Mouse (Mus musculus): ENCODE data around the gene Ephb2. TPM values are rescaled to one million over a fixed set of nuclear protein-coding genes. Genes with fewer than 3 reads are reported as not detected.

The Ephb2 gene
- total and polyA plus RNA-seq, 3 experiments = 0.08 to 0.34 (median 0.33) TPM

DNA sequence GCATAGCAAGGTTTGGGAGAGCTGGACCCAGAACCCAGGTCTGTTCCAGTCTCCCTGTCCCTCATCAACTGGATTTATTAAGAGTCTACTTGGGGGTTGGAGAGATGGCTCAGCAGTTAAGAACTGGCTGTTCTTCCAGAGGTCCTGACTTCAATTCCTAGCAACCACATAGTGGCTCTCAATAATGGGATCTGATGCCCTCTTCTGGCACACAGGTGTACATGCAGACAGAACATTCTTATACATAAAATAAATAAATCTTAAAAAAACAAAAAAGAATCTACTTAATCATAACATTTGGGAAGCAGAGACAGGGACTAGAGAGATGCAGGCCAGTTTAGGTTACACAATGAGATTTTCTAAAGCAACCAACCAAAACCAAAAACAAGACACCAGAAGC lies 199.8 kb downstream of the Ephb2 start:
- TF ChIP-seq GATA2 (IDR thresholded peaks at IDR 0.05; ENCODE audit: borderline replicate concordance, low read depth, low read length) (no peak), TAL1 (conservative IDR thresholded peaks at IDR 0.05; ENCODE audit: low read depth, low read length) (no peak), GATA1 (IDR thresholded peaks at IDR 0.05; ENCODE audit: borderline replicate concordance, low read length) (no peak), POLR2AphosphoS5 (IDR thresholded peaks at IDR 0.05; ENCODE audit: insufficient replicate concordance, low read depth, low read length) (no peak), CTCF (IDR thresholded peaks at IDR 0.05; ENCODE audit: low read depth, low read length) (no peak)
- DNase-seq (ENCODE audit: low spot score) (no peak), ATAC-seq (ENCODE audit: extremely low read depth, insufficient number of reproducible peaks, low FRiP score, poor library complexity, severe bottlenecking) (no peak)
- peaks cover 17% of the 10 kb centered on the region; the same call in 1 of the 2 replicates for H3K27me3 ChIP-seq (ENCODE audit: insufficient read depth, low read length)
- no peak overlapping the region for H3K4me3 ChIP-seq (ENCODE audit: low read depth, low read length)
- H3K4me1 ChIP-seq (ENCODE audit: insufficient read depth, low read depth, low read length) = no peaks in the 10 kb centered on the region; the same call in 1 of the 2 replicates
- no peaks in the 10 kb centered on the region for H3K36me3 ChIP-seq (replicated peaks)
- peaks cover 8% of the 10 kb centered on the region for H3K9me3 ChIP-seq (replicated peaks)

DNA sequence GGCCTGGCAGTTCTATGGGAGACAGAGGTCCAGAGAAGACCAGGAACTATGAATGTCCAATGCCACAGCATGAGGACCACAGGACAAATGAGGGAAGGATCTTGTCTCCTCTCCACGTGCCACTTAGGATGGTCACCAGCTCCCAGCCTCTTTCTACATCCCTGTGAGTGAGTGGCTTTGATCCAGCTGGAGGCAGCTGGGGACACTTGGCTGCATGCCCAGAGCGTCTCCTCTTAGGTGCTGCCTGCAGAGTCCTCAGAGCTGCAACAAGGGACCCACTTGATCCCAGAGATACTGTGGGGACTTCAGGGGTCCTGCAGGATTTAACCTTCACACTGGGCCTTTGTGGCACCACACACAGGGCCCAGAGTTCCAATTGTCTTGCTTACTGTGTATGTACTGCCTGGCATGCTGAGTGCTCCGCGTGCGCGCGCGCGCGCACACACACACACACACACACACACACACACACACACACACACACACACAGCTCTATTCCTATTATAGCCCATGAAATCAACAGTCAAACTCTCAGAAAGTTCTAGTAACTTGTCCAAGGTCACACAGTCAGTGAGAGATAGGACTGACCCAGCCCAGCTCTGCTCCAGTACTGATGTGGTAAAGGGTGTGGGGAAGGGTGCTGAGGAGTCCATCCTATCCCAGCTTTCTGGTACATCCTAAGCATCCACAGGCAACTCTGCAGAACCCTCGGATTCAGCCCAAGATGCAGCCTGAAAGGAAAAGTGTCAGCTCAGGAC lies 204.4 kb downstream of the Ephb2 start:
- peaks cover 13% of the 10 kb centered on the region; the same call in 1 of the 2 replicates for H3K27me3 ChIP-seq (ENCODE audit: insufficient read depth, low read length)
- no peaks in the 10 kb centered on the region for H3K9me3 ChIP-seq (replicated peaks)
- no peaks in the 10 kb centered on the region for H3K36me3 ChIP-seq (replicated peaks)
- no peak overlapping the region for H3K4me3 ChIP-seq (ENCODE audit: low read depth, low read length)
- no peak for TF ChIP-seq GATA2 (IDR thresholded peaks at IDR 0.05; ENCODE audit: borderline replicate concordance, low read depth, low read length)
- TF ChIP-seq POLR2AphosphoS5 (IDR thresholded peaks at IDR 0.05; ENCODE audit: insufficient replicate concordance, low read depth, low read length) = no peak
- TF ChIP-seq CTCF (IDR thresholded peaks at IDR 0.05; ENCODE audit: low read depth, low read length) = no peak
- no peak for TF ChIP-seq TAL1 (conservative IDR thresholded peaks at IDR 0.05; ENCODE audit: low read depth, low read length)
- TF ChIP-seq GATA1 (IDR thresholded peaks at IDR 0.05; ENCODE audit: borderline replicate concordance, low read length) = no peak
- H3K4me1 ChIP-seq (ENCODE audit: insufficient read depth, low read depth, low read length) = no peaks in the 10 kb centered on the region; the same call in 1 of the 2 replicates
- ATAC-seq (ENCODE audit: extremely low read depth, insufficient number of reproducible peaks, low FRiP score, poor library complexity, severe bottlenecking) = no peak
- DNase-seq (ENCODE audit: low spot score) = no peak

DNA sequence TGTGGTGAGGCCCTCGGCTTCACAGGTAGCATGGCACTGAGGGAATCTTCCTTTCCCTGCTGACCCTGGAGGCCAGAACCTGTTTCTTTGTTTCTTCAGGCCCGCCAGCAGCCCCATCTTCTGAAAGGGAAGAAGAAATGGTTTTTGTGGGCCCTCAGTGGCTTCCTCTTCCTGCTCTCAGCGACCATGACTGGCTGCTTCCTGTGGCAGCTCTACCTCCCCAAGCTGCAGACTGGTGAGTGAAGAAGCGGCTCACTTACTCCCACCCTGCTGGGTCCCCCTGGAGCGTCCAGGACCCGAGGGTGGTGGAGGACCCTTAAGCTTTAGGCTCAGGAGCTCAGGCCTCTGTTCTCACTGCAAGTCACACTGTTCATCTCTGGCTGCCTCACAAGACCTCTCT lies 209.2 kb downstream of the Ephb2 start:
- DNase-seq (ENCODE audit: low spot score) (no peak), ATAC-seq (ENCODE audit: extremely low read depth, insufficient number of reproducible peaks, low FRiP score, poor library complexity, severe bottlenecking) (no peak)
- no peaks in the 10 kb centered on the region for H3K9me3 ChIP-seq (replicated peaks)
- TF ChIP-seq CTCF (IDR thresholded peaks at IDR 0.05; ENCODE audit: low read depth, low read length) (no peak), TAL1 (conservative IDR thresholded peaks at IDR 0.05; ENCODE audit: low read depth, low read length) (no peak), GATA2 (IDR thresholded peaks at IDR 0.05; ENCODE audit: borderline replicate concordance, low read depth, low read length) (no peak)
- peaks cover 10% of the 10 kb centered on the region; the same call in 1 of the 2 replicates for H3K27me3 ChIP-seq (ENCODE audit: insufficient read depth, low read length)
- no peaks in the 10 kb centered on the region for H3K36me3 ChIP-seq (replicated peaks)
- H3K4me1 ChIP-seq (ENCODE audit: insufficient read depth, low read depth, low read length) = no peaks in the 10 kb centered on the region
- H3K4me3 ChIP-seq (ENCODE audit: low read depth, low read length) = no peak overlapping the region

DNA sequence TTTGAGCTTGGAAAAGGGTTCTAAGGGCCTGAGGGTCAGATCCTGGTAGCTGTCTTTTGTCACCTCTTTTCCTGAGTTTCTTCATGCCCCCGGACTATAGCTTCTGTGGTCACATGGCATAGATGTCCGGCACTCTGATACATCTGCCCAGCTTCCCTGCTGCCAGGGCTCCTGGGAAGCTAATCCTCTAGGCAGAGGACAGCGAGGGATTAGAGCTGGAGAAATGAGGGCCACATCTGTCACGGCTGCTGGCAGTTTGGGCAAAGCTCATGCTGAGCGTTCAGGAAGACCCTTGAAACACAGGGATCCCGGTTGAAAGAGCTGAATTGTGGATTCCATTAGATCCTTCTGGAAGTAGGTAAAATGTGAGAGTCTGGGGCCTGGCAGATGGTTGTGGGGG lies 213.4 kb downstream of the Ephb2 start, which contains the start of gene Lactbl1:
TSS of gene Lactbl1 (plus strand) at position 234 of the 400 bp plus-strand sequence.
- no peak within 1 kb of the TSS for H3K4me3 ChIP-seq (ENCODE audit: low read depth, low read length)
- peaks cover 8% of the 10 kb centered on the region; the same call in 1 of the 2 replicates for H3K27me3 ChIP-seq (ENCODE audit: insufficient read depth, low read length)
- no peaks in the 10 kb centered on the region for H3K9me3 ChIP-seq (replicated peaks)
- ATAC-seq (ENCODE audit: extremely low read depth, insufficient number of reproducible peaks, low FRiP score, poor library complexity, severe bottlenecking) = no peak
- no peak for DNase-seq (ENCODE audit: low spot score)
- H3K36me3 ChIP-seq (replicated peaks) = no peaks in the 10 kb centered on the region
- peaks cover 22% of the 10 kb centered on the region; the same call in 1 of the 2 replicates for H3K4me1 ChIP-seq (ENCODE audit: insufficient read depth, low read depth, low read length)
- TF ChIP-seq POLR2AphosphoS5 (IDR thresholded peaks at IDR 0.05; ENCODE audit: insufficient replicate concordance, low read depth, low read length) = no peak
- no peak for TF ChIP-seq GATA2 (IDR thresholded peaks at IDR 0.05; ENCODE audit: borderline replicate concordance, low read depth, low read length)
- no peak for TF ChIP-seq GATA1 (IDR thresholded peaks at IDR 0.05; ENCODE audit: borderline replicate concordance, low read length)
- TF ChIP-seq CTCF (IDR thresholded peaks at IDR 0.05; ENCODE audit: low read depth, low read length) = no peak
- no peak for TF ChIP-seq TAL1 (conservative IDR thresholded peaks at IDR 0.05; ENCODE audit: low read depth, low read length)

GRCm38 (mm10) chr4:136621956-136622355 lies 213.8 kb downstream of the Ephb2 start:
- no peak for DNase-seq (ENCODE audit: low spot score)
- no peaks in the 10 kb centered on the region for H3K9me3 ChIP-seq (replicated peaks)
- H3K27me3 ChIP-seq (ENCODE audit: insufficient read depth, low read length) = peaks cover 8% of the 10 kb centered on the region
- TF ChIP-seq POLR2AphosphoS5 (IDR thresholded peaks at IDR 0.05; ENCODE audit: insufficient replicate concordance, low read depth, low read length) = no peak
- no peak for TF ChIP-seq GATA1 (IDR thresholded peaks at IDR 0.05; ENCODE audit: borderline replicate concordance, low read length)
- no peak for TF ChIP-seq GATA2 (IDR thresholded peaks at IDR 0.05; ENCODE audit: borderline replicate concordance, low read depth, low read length)
- TF ChIP-seq TAL1 (conservative IDR thresholded peaks at IDR 0.05; ENCODE audit: low read depth, low read length) = no peak
- TF ChIP-seq CTCF (IDR thresholded peaks at IDR 0.05; ENCODE audit: low read depth, low read length) = no peak
- no peak for ATAC-seq (ENCODE audit: extremely low read depth, insufficient number of reproducible peaks, low FRiP score, poor library complexity, severe bottlenecking)
- peaks cover 22% of the 10 kb centered on the region; the same call in 1 of the 2 replicates for H3K4me1 ChIP-seq (ENCODE audit: insufficient read depth, low read depth, low read length)
- H3K4me3 ChIP-seq (ENCODE audit: low read depth, low read length) = no peak overlapping the region
- no peaks in the 10 kb centered on the region for H3K36me3 ChIP-seq (replicated peaks)

DNA sequence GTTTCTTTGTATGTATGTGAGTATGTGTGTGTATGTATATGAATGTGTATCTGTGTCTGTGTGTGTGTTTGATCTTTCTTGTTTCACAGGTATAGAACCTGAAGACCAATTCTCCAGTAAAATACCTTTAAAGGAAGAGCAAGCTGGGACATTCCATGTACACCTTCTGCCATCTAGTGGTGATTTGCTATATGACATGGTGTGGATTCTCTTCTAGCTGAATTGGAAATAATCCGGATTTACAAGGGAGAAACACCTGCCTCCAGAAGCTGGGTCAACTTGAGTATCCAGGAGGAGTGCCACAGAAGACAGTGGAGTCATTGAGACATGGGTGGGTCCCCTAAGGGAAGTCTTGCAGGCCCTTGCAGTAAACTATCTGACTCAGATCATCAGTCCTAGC lies 214.5 kb downstream of the Ephb2 start:
- peaks cover 22% of the 10 kb centered on the region; the same call in 1 of the 2 replicates for H3K4me1 ChIP-seq (ENCODE audit: insufficient read depth, low read depth, low read length)
- TF ChIP-seq GATA1 (IDR thresholded peaks at IDR 0.05; ENCODE audit: borderline replicate concordance, low read length) (no peak), GATA2 (IDR thresholded peaks at IDR 0.05; ENCODE audit: borderline replicate concordance, low read depth, low read length) (no peak), CTCF (IDR thresholded peaks at IDR 0.05; ENCODE audit: low read depth, low read length) (peak; percentile 67), TAL1 (conservative IDR thresholded peaks at IDR 0.05; ENCODE audit: low read depth, low read length) (no peak), POLR2AphosphoS5 (IDR thresholded peaks at IDR 0.05; ENCODE audit: insufficient replicate concordance, low read depth, low read length) (no peak)
- H3K36me3 ChIP-seq (replicated peaks) = no peaks in the 10 kb centered on the region
- DNase-seq (ENCODE audit: low spot score) (no peak), ATAC-seq (ENCODE audit: extremely low read depth, insufficient number of reproducible peaks, low FRiP score, poor library complexity, severe bottlenecking) (no peak)
- H3K4me3 ChIP-seq (ENCODE audit: low read depth, low read length) = no peak overlapping the region
- no peaks in the 10 kb centered on the region for H3K9me3 ChIP-seq (replicated peaks)
- H3K27me3 ChIP-seq (ENCODE audit: insufficient read depth, low read length) = peaks cover 7% of the 10 kb centered on the region
